Mouse (Mus musculus): Measurements from ENCODE around the gene Fancd2os.

DNA sequence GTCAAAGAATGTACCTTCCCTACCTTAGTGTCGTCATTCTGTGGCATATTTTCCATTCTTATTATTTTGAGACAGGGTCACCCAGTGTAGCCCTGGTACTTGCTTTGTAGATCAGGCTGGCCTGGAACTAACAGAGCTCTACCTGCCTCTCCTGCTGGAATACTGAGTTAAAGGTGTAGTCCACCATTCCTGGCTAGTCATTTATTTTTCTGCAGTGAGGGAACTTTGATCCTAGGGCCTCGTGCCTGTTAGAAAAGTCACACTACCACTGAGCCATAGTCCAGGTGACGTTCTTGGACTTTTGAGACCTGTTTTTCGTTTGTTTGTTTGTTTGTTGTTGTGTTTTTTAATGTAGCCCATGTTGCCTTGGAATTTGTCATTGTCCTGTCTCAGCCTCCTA is 38.7 kb upstream of the Fancd2os start:
- TF ChIP-seq POLR2A (IDR thresholded peaks at IDR 0.05; ENCODE audit: control insufficient read depth, low read depth, low read length) (no peak), CTCF (IDR thresholded peaks at IDR 0.05; ENCODE audit: control insufficient read depth, insufficient read depth, insufficient replicate concordance, low read depth, low read length) (no peak)
